Mouse (Mus musculus) adrenal gland, postnatal 25 days (tissue): ENCODE data around the gene Pon2. TPM values are rescaled to one million over a fixed set of nuclear protein-coding genes. Genes with fewer than 3 reads are reported as not detected.
"Not testable (repeated sequence)": the region's sequence is repeated elsewhere in the genome, so short reads cannot be mapped to it uniquely, and the experiment has no call there.

Experiments used
- DNase-seq: peaks from one replicate; pipeline ENCODE4 v3.0.0; 2021; ENCODE audit warnings: mixed read lengths
- long read RNA-seq: library from polyadenylated mRNA; stranded (forward); transcript quantifications from one replicate; pipeline ENCODE4 v2.0.0, GENCODE M21; 2021
- total RNA-seq: library from RNA; stranded (reverse); gene quantifications from 2 replicates; pipeline ENCODE4 v1.2.3, GENCODE M21; 2021

Gene Pon2
- total RNA-seq, result 36.2 and 47.6 TPM in 2 replicates
- long read RNA-seq, transcript Pon2-201 (9 exons, 2,409 nt), result major isoform, 51 of 62 reads
- long read RNA-seq, partial matches to known transcripts, result 4 of 62 reads
- long read RNA-seq, other reads (novel, unspliced or antisense), result 7 of 62 reads

DNA sequence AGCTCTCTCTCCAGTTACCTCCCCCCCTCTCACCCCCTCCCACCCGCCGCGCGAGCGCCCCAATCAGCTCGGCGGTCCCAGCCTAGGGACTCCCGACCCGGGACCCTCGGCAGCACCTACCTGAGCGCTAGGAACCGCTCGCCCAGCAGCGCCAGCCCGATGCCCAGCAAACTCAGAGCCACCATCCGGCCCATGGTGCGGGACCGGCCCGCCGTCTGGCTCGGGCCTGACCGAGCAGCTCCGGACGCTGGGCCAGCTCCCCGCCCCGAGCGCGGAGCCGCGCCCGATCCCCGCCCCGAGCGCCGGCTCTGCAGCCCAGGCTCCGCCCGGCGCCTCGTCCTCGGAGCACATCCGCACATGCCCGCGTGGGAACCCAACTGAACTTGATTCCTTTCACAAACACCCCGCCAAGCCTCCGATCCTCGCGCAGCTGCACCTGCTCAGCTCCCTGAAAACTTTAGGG is at the start of gene Pon2:
Pon2 (minus strand) TSS at position 364 of the 463 bp plus-strand sequence.
- peak; percentile 85 for DNase-seq

- no peak for DNase-seq
These were observed 46.0 kb upstream of the Pon2 start for GRCm38 (mm10) chr6:5344255-5344654.

- not testable (repeated sequence) for DNase-seq
These were observed 41.0 kb upstream of the Pon2 start for GRCm38 (mm10) chr6:5339283-5339682.

DNA sequence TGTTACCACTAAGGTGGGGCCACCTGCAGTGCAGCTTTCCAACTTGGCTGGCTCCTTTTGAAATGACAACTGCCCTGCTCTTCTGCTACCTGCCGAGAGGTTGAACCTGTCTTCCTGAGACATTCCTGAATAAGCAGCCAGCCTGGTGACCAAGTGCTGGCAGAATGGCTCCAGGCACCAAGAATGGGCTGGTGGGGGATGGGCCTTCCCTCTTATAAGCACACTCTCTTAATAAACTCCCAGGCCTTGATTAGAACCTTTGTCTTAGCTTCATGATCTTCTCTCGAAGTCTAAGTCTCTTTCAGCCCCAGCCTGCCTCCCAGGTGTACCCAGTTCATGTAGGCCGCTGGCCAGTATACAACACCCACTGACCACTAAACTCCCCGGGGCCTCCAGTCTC is 40.5 kb upstream of the Pon2 start:
- not testable (repeated sequence) for DNase-seq

DNA sequence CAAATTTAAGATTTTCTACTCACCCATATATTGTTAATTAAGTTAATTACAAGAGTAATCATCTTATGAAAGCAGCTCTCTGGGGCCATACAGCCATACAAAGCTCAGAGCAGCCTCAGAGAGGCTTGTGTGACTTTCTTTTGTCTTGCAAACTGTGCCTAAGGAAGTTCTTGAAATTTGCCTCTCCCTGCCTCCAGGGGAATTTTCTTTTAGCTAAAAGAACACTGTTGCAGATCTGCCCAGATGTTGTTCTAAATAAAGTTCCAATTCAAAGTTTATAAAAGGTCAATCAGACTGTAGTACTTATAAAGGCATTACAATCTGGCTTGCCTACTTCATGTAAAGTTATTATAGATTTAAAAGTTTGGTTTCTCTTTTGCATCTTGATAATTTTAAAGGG is 37.8 kb upstream of the Pon2 start:
- not testable (repeated sequence) for DNase-seq

GRCm38 (mm10) chr6:5334021-5334420 is 35.8 kb upstream of the Pon2 start:
- no peak for DNase-seq

- no peak for DNase-seq
These were observed 34.4 kb upstream of the Pon2 start for GRCm38 (mm10) chr6:5332560-5333150.

GRCm38 (mm10) chr6:5325122-5325521 is 26.9 kb upstream of the Pon2 start:
- DNase-seq, result no peak

DNA sequence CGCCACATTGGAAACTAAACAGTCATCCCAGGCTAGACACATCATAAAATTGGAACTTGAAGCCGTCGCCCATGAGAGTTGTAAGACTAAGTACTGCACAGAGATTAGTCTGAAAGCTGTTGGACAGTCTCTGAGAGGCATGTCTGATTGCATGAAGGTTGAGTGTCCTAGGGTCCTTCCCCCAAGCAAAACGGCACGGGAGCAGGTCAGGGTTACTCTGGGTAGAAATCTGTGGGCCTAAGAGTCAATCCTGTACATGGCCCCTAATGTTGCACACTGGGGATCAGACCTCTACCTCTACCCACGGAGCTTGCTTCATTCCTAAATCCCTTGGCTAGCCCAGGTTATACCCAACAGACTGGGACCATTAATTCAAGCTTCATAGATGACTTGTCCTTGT is 25.8 kb upstream of the Pon2 start:
- not testable (repeated sequence) for DNase-seq

- no peak for DNase-seq
These were observed 18.4 kb upstream of the Pon2 start for GRCm38 (mm10) chr6:5316630-5317029.

DNA sequence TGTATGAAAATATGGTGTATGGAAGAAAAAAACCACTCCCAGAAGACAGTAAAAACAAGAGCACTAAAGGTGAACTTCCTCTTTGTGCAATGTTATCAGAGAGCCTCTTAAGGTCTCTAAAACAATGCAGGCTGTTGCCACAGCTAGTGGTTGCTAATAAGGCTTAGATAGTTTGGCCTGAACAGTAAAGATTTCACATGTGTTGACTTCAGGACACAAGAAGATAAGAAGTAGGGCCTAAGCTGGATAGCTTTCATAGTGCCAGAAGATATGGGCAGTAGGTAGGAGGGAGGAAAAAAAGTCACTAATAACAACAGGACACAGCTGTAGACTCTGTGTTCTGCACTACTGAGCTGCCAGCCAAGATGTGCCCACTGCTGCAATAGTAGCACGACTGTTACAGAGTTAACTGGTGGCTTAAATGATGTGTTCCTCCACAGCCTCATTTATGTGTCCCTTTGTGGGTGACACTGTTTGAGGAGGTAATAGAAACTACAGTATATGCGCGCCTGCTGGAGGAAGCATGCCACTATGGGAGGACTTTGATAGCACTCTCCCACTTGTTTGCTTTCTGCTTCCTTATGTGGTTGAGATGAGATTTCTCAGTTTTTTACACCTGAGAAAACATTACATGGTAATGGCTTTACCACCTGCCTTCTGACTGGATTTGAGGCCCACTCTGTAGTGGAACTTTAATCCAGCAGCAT is 17.0 kb upstream of the Pon2 start:
- no peak for DNase-seq

DNA sequence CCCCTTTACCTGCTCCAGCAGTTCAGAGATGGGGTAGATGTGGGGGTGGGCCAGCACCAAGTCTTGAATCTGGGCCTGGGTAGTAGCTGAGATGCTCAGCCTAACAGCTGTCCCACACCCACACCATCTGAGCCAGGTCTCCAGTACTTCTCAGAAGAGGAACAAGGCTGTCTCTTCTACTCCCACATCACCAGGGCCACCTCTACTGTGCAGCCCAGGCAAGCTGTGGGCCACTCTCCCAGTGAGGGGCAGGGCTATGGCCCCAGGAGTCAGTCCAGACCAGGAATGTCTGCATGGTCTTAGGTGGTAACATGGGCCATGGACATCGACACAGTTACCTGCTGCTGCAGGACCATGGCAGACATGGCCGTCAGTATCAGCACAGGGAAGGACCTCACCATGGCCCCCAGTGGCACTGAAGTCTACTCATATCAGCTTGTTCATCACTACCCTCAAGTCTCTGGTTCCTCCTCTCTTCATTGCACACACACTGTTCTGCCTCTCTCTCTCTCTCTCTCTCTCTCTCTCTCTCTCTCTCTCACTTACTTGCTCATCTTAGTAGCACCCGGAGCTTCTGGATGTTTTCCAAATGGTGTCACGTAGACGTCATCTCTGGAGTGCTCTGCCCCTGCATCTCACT is 15.8 kb upstream of the Pon2 start:
- no peak for DNase-seq

DNA sequence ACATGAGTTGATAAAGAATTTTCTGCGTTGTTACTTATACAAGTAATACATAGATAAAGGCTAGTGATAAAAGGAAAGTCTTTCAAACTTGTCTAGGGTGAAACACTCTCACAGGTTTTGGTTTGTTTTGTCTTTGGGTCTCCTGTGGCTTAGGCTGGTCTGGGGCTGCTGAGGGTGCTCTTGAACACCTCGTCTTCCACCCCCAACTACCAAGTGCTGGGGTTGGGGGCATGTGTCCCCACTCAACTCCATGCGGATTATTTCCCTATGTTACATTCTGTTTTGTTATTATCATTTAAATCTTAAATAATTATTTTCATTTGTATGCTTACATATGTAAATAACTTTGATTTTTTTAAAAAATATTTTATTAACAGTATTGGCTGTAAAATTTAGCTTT is 12.2 kb upstream of the Pon2 start:
- no peak for DNase-seq

- peak; percentile 35 for DNase-seq
These were observed 11.4 kb upstream of the Pon2 start for GRCm38 (mm10) chr6:5309595-5310197.

DNA sequence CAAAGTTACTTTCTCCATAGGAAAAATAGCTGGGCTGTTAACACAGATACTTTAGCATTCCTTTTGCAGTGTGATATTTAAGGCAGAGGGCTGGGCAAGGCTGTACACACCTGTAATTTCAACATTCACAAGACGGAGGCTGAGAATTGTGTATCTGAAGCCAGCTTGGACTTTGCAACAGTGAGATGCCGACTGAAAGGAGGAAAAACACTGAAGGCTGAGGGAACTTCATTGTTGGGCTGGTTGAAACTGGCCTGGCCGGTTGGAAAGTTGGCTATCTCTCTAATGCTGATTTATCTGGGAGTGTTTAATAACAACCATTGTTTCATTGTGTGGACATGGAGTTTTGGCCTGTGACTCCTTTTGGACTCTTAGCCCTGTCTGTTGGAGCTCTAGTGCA is 7.7 kb upstream of the Pon2 start:
- DNase-seq, result no peak

- no peak for DNase-seq
These were observed 6.7 kb upstream of the Pon2 start for GRCm38 (mm10) chr6:5304956-5305355.

DNA sequence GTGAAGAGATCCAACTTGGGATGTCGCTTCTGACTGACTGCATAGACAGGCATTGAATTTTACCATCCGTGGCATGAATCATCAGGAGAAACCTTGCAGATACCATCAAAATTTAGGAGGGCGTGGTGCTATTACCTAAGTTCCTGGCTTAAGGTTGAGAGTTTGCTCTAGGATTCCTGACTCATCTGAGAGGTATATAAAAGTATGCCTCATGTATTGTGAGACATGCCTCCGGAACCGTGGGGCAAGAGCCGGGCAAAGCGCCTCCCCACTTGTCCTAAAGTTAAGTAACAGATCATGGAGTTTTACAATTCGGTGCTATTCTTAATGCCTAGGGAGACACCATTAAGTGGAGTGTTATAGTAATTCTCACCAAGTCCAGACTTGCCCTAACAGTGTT is 2.4 kb upstream of the Pon2 start:
- no peak for DNase-seq

GRCm38 (mm10) chr6:5299561-5299960 is 1.3 kb upstream of the Pon2 start:
- no peak for DNase-seq

DNA sequence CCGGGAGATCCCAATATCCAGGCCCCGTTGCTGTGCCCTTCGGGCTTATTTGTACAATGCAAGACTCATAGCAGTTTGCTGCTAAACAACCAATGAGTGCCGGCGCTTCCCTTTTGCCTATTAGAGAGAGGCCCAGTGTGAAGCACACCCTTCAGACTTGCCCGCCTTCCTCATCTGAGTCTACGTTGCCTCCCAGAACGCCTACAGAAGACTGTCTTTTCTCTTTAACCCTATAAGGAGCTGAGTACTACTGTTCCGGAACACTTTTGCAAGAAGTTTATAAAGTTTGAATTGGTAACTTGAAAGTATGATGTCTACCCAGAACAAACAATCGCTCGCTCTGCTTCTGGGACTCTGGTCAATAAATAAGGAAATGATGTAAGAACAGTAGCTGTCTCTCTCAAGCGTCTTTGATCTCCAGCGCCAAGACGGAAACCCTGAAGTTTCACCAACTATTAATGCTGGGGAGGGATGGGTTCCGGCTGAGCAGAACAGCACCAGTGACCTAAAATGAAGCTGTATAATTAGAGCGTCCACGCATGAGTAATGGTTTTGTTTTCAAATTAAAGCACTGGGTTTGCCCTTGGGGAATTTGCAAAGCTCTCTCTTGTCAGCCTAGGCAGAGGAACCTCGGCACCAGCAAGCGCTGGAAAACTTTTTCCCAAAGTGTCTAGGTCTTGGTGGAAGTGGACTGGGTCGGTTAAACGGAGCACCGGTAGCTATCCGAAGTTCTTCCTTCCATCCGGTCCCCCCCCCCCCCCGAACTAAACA is 749 bp downstream of the Pon2 start:
- DNase-seq, result peak; percentile 52

- no peak for DNase-seq
These were observed 2.2 kb downstream of the Pon2 start for GRCm38 (mm10) chr6:5296067-5296466.

- DNase-seq, result no peak
These were observed 3.4 kb downstream of the Pon2 start for GRCm38 (mm10) chr6:5294659-5295449.
